22 mouse cellular contexts compared by ENCODE assay signal in the genomic region with DNA sequence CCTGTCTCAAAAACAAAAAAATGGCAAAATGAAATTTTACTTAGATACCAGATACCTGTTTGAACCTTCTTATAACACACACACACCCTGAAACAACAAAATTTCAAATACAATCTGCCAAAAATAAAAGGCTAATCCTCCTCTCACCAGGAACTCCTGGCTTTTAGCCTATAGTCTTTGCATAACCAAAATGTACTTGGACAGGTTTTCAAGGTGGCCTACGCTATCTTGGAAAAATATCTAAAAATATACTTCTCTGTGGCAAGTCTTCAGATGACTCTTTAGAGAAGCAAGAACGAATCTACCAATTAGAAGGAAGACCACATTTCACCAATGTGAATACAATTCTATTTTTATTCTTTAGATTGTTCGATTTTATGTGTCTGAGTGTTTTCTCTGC.
"Had no signal": no experiment of that assay in that cellular context is flagged by ENCODE, and none has a peak within 500 bp of the region (broad histone marks: within the 10 kb centered on the region; RNA-seq: fewer than 3 reads in every experiment).

No protein-coding gene starts in this region.

- ATAC-seq: liver, postnatal 0 days; lung, postnatal 0 days; midbrain, embryonic 15.5 days had no signal

- DNase-seq: kidney, postnatal 10 days; kidney, postnatal 36 days; layer of hippocampus, postnatal 36 days; left cerebral cortex, postnatal 4 days; liver, postnatal 0 days; lung, embryonic 14.5 days; right cerebral cortex, adult 18-20 months; right cerebral cortex, postnatal 14 days; right cerebral cortex, postnatal 4 days; thymus, adult 2 months; thymus, postnatal 14 days; thymus, postnatal 4 days had no signal

- H3K4me3 ChIP-seq: limb, embryonic 12.5 days; limb, embryonic 15.5 days; midbrain, embryonic 12.5 days; midbrain, embryonic 15.5 days; neural tube, embryonic 12.5 days; neural tube, embryonic 15.5 days had no signal

- H3K27ac ChIP-seq: limb, embryonic 12.5 days; limb, embryonic 15.5 days; liver, embryonic 14.5 days; macrophage; midbrain, embryonic 12.5 days; midbrain, embryonic 15.5 days; neural tube, embryonic 12.5 days; neural tube, embryonic 15.5 days; stomach, postnatal 0 days had no signal

- H3K27me3 ChIP-seq: limb, embryonic 12.5 days; limb, embryonic 15.5 days; midbrain, embryonic 12.5 days; midbrain, embryonic 15.5 days; neural tube, embryonic 12.5 days; neural tube, embryonic 15.5 days had no signal

- H3K36me3 ChIP-seq: limb, embryonic 15.5 days; midbrain, embryonic 15.5 days; neural tube, embryonic 15.5 days had no signal

- H3K4me1 ChIP-seq: limb, embryonic 12.5 days; limb, embryonic 15.5 days; midbrain, embryonic 12.5 days; midbrain, embryonic 15.5 days; neural tube, embryonic 12.5 days; neural tube, embryonic 15.5 days had no signal

- H3K9me3 ChIP-seq: limb, embryonic 15.5 days; midbrain, embryonic 12.5 days; midbrain, embryonic 15.5 days; neural tube, embryonic 12.5 days; neural tube, embryonic 15.5 days had no signal

- H3K9ac ChIP-seq: limb, embryonic 12.5 days; limb, embryonic 15.5 days; liver, embryonic 14.5 days; liver, postnatal 0 days; lung, embryonic 14.5 days; midbrain, embryonic 12.5 days; midbrain, embryonic 15.5 days; neural tube, embryonic 12.5 days; neural tube, embryonic 15.5 days had no signal
